Mouse (Mus musculus) myocyte (in vitro differentiated cells): ENCODE measurements around the gene Gsta2.
"Not testable (repeated sequence)": the region's sequence is repeated elsewhere in the genome, so short reads cannot be mapped to it uniquely, and the experiment has no call there.

Source experiments
- MAX ChIP-seq: IDR thresholded peaks from one replicate; pipeline ENCODE4 v1.6.1; 2011; ENCODE audit warnings: low read depth, mild to moderate bottlenecking, control low read depth
- MYOD1 ChIP-seq, 3 experiments: IDR thresholded peaks; one replicate each; pipeline ENCODE4 v1.6.1; 2011; ENCODE audit warnings: control low read depth in 2 of 3, low read depth in 2 of 3, mild to moderate bottlenecking in 2 of 3, moderate library complexity in 1 of 3; ENCODE audit not compliant: insufficient read length in 2 of 3, control insufficient read depth in 1 of 3
- MYOG ChIP-seq, 3 experiments: IDR thresholded peaks; one replicate each; pipeline ENCODE4 v1.6.1; 2011; ENCODE audit warnings: control low read depth in 2 of 3, low read depth in 2 of 3, mild to moderate bottlenecking in 2 of 3; ENCODE audit not compliant: insufficient read length in 2 of 3, control insufficient read depth in 1 of 3, insufficient read depth in 1 of 3
- POLR2A ChIP-seq: IDR thresholded peaks from one replicate; pipeline ENCODE4 v1.6.1; 2011; ENCODE audit warnings: low read depth, mild to moderate bottlenecking, control low read depth, moderate library complexity; ENCODE audit not compliant: insufficient read length
- POLR2AphosphoS2 ChIP-seq: IDR thresholded peaks from one replicate; pipeline ENCODE4 v1.6.1; 2011; ENCODE audit warnings: low read depth, control low read depth; ENCODE audit not compliant: insufficient read length
- USF1 ChIP-seq: IDR thresholded peaks from one replicate; pipeline ENCODE4 v1.6.1; 2011; ENCODE audit warnings: low read depth, mild to moderate bottlenecking, control low read depth, moderate library complexity

GRCm38 (mm10) chr9:78350007-78350406 lies 5.6 kb downstream of the Gsta2 start:
- not testable (repeated sequence) for TF ChIP-seq MAX; POLR2A; USF1; MYOG (IDR thresholded peaks at IDR 0.05; ENCODE audit: control insufficient read depth in 1 of 3, insufficient read depth in 1 of 3, insufficient read length in 2 of 3, low read depth in 2 of 3); MYOD1 (IDR thresholded peaks at IDR 0.05; ENCODE audit: control insufficient read depth in 1 of 3, insufficient read length in 2 of 3, low read depth in 2 of 3); POLR2AphosphoS2
